ENCODE assay signal across 11 mouse cellular contexts in genomic region chr15:60762071-60762470, GRCm38 (mm10).
DNase-seq lines count a peak whose midpoint lies in the region; ATAC-seq and TF ChIP-seq lines count a peak whose summit lies in the region.
"Had no signal": no experiment of that assay in that cellular context is flagged by ENCODE, and none has a peak within 500 bp of the region (broad histone marks: within the 10 kb centered on the region; RNA-seq: fewer than 3 reads in every experiment).

No protein-coding gene starts in this region.

- DNase-seq in gastrocnemius, adult 2 months = no peak
- no peak for DNase-seq in gastrocnemius, postnatal 14 days
- no peak for DNase-seq in left cerebral cortex, adult 2 months (ENCODE audit: extremely low spot score in 1 of 2, low spot score in 2 of 2)
- no peak for DNase-seq in left cerebral cortex, postnatal 14 days (ENCODE audit: low spot score in 2 of 2)
- peak; percentile 16 for DNase-seq in brain, adult 2 months (ENCODE audit: low read depth, low spot score)
- peak; percentile 56 for DNase-seq in lung, postnatal 25 days (ENCODE audit: low spot score)
- no peak for DNase-seq in right cerebral cortex, postnatal 14 days
- DNase-seq: gastrocnemius, postnatal 25 days had no signal

- H3K9ac ChIP-seq in forebrain, embryonic 15.5 days (replicated peaks) = no peak overlapping the region

- H3K27me3 ChIP-seq in forebrain, embryonic 15.5 days = no peaks in the 10 kb centered on the region

- H3K36me3 ChIP-seq in forebrain, embryonic 15.5 days = no peaks in the 10 kb centered on the region
- H3K36me3 ChIP-seq: G1E had no signal

- no peaks in the 10 kb centered on the region for H3K4me1 ChIP-seq in forebrain, embryonic 15.5 days

- H3K4me2 ChIP-seq in forebrain, embryonic 15.5 days (replicated peaks) = no peak overlapping the region

- H3K9me3 ChIP-seq in forebrain, embryonic 15.5 days = no peaks in the 10 kb centered on the region

- intact Hi-C loops in gastrocnemius, adult 2 months (cut with DNase I) = loop anchor here (10.0 kb wide), 1 partner anchor 333 kb away; no protein-coding TSS in a partner anchor
- intact Hi-C loops in gastrocnemius, postnatal 14 days (cut with DNase I; ENCODE audit: low total_unique reads) = no loop called here
- intact Hi-C loops in left cerebral cortex, adult 2 months (cut with DNase I) = loop anchor here (5.0 kb wide), 1 partner anchor 60 kb away; no protein-coding TSS in a partner anchor
- intact Hi-C loops in left cerebral cortex, postnatal 14 days (cut with DNase I) = no loop called here

- no peak overlapping the region for H3K27ac ChIP-seq in gastrocnemius, adult 2 months
- no peak overlapping the region for H3K27ac ChIP-seq in left cerebral cortex, adult 2 months
- no peak overlapping the region for H3K27ac ChIP-seq in forebrain, embryonic 15.5 days (replicated peaks)
- H3K27ac ChIP-seq: macrophage had no signal

- peak; percentile 45 for TF ChIP-seq CTCF in gastrocnemius, adult 2 months (IDR thresholded peaks at IDR 0.05)
- peak; percentile 35 for TF ChIP-seq CTCF in left cerebral cortex, adult 2 months (IDR thresholded peaks at IDR 0.05)

- WGBS in forebrain, embryonic 15.5 days = 80% methylated on average over 2 of the region's 2 CpGs

- H3K4me3 ChIP-seq in gastrocnemius, adult 2 months = no peak overlapping the region
- H3K4me3 ChIP-seq in left cerebral cortex, adult 2 months = no peak overlapping the region
- H3K4me3 ChIP-seq in forebrain, embryonic 15.5 days = no peak overlapping the region

- no peak for ATAC-seq in forebrain, embryonic 15.5 days (replicated peaks)

Comparison
In these comparisons a context has a peak if more than half of its experiments do, and no peak if none do; other contexts are left out.
1. intact Hi-C loops: an anchor here in gastrocnemius, adult 2 months (10.0 kb wide) and left cerebral cortex, adult 2 months (5.0 kb wide); none called in gastrocnemius, postnatal 14 days and left cerebral cortex, postnatal 14 days.
2. DNase-seq: peak in brain, adult 2 months (single experiment) and lung, postnatal 25 days (single experiment); none in gastrocnemius, adult 2 months (single experiment), gastrocnemius, postnatal 14 days (single experiment), left cerebral cortex, adult 2 months (0 of 2), left cerebral cortex, postnatal 14 days (0 of 2) and right cerebral cortex, postnatal 14 days (single experiment).